Mouse (Mus musculus) kidney, adult 11 months (tissue): Measurements from ENCODE around the gene 4921536K21Rik.
A peak's percentile ranks its signal among the peaks of the same experiment; 100 is the strongest.

ENCODE experiments used
- DNase-seq: peaks from one replicate; pipeline ENCODE4 v3.0.0; 2022

4921536K21Rik gene

GRCm38 (mm10) chr11:3910513-3911310 is 15.8 kb upstream of the 4921536K21Rik start:
- peak; percentile 31 for DNase-seq

DNA sequence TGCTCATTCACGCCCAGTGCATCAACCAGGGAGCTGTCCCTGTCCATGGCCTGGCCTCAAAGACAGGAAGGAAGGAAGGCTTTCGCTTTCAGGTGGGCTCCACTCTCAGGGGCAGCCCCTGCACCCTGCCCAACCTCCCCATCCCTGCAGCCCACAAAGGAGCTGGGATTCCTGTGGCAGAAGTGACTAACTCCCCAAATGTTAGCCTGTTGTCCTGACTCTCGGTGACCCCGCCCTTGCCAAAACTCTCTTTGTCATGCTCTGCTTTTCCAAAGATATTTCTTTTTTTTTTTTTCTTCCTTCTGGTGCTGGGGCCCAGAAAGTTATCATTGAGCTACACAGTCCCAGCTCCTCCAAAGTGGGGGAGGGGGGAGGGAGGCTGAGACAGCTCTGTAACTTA is 14.3 kb upstream of the 4921536K21Rik start:
- DNase-seq = no peak

GRCm38 (mm10) chr11:3905446-3905845 is 10.5 kb upstream of the 4921536K21Rik start:
- no peak for DNase-seq

- DNase-seq = no peak
Observed at GRCm38 (mm10) chr11:3904673-3905072, 9.8 kb upstream of the 4921536K21Rik start.

GRCm38 (mm10) chr11:3903046-3903445 is 8.1 kb upstream of the 4921536K21Rik start:
- peak; percentile 97 for DNase-seq

DNA sequence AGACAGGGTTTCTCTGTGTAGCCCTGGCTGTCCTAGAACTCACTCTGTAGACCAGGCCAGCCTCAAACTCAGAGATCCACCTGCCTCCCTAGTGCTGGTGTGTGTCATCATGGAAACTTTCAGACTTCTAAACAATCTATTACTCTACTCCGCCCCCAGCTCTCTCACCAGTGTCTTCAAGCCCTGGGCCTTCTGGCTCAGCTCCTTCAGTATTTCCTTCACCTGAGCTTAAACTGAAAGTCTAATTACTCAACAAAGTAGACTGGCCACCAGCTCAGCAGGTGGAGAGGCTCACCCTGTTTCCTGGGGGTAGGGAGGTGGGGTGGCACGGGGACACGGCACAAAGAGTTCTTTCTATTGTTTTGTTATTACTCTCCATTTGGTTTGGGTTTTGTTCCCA is 7.6 kb upstream of the 4921536K21Rik start:
- no peak for DNase-seq

DNA sequence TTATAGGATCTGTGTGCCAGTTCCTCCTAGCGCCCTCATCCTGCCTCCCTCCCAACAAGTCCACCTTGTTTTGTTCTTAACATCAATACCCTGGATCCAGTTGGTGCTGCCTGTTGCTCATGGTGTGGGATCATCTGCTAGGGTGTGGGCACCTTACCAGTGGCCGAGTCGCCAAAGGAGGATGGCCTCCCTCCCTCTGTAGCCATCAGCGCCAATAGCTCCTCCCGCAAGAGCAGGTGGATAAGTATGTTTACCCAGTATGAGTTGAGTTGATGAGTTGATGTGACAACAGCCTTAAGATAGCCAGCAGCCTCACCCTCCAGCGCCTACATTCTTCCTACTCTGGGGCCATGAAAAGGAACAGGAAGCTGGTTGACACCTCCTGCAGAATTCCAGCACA is 5.4 kb upstream of the 4921536K21Rik start:
- DNase-seq = no peak

- no peak for DNase-seq
Observed at GRCm38 (mm10) chr11:3895933-3896332, 1.0 kb upstream of the 4921536K21Rik start.

- no peak for DNase-seq
Observed at GRCm38 (mm10) chr11:3895458-3895857, 560 bp upstream of the 4921536K21Rik start.

DNA sequence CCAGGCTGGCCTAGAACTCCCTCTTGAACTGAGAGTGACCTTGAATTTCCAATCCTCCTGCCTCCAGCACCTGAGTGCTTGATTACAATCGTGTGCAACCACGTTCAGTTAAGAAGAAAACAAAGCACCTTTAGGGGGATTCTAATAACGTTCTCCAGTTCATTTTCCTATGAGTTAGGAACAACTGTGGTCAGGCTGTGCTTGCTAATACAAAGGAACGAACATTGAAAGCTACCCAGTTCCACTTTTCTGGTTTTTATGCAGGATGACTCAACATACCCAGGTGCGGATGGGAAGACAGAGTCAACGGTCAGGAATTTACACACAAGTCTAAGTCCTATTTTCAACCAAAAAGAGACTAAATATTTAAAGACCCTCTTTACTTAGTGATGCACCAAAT is 928 bp downstream of the 4921536K21Rik start:
- DNase-seq = no peak

GRCm38 (mm10) chr11:3887331-3887730 is 7.6 kb downstream of the 4921536K21Rik start:
- no peak for DNase-seq

DNA sequence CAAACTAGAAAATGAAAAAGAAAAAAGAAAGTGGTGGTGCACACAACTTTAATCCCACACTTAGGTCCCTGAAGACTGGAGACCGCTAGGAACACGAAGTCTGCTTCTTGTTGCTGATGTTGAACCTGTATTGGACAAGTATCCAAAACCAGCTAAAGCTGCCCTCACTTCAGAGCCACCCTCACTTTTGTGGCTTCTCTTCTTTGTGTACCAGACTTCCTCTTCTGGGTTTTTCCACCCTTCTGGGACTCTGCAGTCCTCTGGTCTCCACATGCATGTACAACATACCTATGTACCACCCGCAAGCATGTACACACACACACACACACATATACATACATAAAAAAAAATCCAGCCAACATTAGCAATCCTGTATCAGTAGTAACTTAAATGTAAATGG is 11.2 kb downstream of the 4921536K21Rik start:
- DNase-seq = no peak

DNA sequence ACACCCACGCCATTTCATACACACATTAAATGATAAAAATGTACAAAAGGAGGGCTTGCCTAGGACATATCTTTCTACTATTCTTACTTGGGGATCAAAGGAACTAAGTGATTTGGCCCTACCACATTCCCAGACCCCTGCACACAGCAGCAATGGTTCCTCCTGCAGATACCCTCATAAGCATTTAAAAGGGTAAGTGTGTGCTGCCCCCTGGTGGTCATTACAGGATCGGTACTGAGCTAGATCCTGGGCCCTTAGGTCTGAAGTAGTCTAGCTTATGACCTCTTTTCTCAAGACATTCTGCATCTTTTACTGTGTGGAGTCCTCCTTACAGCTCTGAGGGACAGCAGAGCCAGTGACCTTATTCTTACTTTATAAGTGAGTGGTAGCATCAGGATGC is 15.1 kb downstream of the 4921536K21Rik start:
- DNase-seq = peak; percentile 58

DNA sequence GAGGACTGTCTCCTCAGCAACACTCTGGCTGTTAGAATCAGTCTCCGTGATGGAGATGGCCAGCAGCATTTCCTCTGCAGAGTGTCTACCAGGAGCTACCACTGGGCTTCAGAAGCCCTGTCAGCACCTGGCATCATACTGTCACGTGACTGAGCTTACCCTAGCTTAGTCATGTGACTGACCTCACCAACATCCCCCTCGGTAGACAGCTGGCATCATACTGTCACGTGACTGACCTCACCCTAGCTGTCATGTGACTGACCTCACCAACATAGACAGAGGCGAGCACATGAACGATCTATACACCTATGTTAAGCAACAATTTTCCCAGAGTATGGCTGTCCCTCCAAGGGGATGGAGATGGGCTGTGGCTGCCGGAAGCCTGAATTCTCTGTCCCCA is 16.2 kb downstream of the 4921536K21Rik start:
- DNase-seq = no peak

- DNase-seq = no peak
Observed at GRCm38 (mm10) chr11:3876419-3876818, 18.5 kb downstream of the 4921536K21Rik start.

DNA sequence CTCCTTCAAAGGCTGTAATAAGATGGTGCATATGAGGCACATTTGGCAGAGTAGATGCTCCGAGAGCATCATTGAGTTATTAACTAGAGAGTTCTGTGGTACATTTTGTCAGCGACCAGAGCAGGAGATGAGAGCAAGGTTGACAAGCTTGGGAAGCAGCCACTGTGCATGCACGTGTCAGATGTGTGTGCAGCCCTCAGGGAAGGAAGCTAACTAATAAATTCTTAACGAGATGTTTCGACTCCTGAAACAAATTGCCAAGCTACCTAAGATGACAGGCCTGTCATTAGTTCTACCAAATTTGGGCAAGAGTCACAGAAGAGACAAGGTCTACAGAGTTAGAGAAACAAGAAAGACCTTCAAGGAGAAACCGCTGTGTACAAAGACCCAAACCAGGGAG is 30.6 kb downstream of the 4921536K21Rik start:
- DNase-seq = peak; percentile 23

DNA sequence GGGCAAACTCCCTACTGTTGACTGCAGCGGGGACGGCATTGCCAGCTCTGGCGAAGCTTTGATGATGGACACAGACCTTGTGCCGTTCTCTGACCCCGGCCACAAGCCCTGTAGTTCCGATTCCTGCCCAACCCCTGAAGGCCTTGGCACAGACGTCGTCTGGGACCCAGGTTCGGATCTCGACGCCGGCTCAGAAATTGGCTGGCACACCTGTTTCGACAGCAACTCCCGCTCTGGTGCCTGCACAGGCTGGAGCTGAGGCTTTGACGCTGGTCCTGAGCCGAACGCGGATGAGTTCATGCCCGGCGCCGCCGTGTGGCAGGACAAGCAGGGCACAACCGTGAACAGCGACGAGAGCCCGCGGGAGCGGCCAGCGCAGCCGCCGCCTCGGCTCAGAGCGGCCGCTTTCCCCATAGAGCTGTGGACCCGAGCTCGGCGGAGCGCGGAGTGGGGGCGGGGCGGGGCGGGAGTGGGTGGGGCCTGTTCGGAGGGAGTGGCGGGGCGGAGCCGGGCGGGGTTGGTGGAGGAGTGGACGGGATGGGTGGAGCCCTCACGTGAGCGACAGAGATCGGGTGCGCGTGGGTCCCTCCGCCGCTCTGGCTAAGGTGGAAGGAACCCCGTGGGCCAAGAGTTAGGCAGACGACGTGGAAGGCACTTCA is 31.3 kb downstream of the 4921536K21Rik start, which contains the start of gene Osbp2:
Gene Osbp2, minus strand, starts transcription at position 450 of the 659 bp plus-strand sequence.
- peak; percentile 78 for DNase-seq

- no peak for DNase-seq
Observed at GRCm38 (mm10) chr11:3862661-3863453, 32.0 kb downstream of the 4921536K21Rik start.

GRCm38 (mm10) chr11:3860361-3860760 is 34.5 kb downstream of the 4921536K21Rik start:
- no peak for DNase-seq

DNA sequence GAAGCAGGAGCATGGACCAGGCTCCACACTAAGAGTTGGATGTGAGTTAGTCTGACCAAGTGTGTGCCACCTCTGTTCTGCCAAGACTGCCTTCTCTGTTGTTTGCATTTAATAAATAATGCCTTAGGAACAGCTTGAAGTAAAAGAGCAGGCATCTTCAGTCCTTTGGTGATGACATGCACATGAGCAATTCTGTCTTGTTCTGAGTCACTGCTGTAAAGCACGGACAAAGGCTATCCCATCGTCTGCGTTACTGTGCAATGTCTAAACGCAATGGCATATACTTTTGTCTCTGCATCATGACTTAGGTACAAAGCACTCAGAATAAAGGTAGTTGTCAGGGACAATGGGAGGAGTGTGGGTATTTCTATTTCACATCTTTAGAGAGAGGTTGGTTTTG is 35.1 kb downstream of the 4921536K21Rik start:
- no peak for DNase-seq

DNA sequence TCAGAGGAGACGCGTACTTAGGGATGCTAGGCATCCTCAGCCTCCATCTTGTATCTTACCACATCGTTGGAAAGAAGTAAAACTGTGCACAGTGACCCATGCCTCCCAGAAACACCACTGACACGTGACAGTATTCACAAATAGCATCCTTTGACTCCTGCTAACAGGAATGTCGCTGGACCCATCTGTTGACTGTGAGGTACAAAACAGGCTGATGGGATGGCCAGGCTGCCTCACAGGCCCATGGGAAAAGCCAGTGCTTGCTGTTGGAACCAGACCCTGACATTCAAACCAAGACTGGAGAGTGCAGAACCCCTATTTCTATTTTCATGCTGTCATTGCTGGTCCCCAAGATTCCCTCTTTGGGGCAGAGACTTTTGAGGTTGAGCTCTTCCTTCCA is 37.0 kb downstream of the 4921536K21Rik start:
- no peak for DNase-seq

- DNase-seq = no peak
Observed at GRCm38 (mm10) chr11:3855846-3856245, 39.1 kb downstream of the 4921536K21Rik start.

GRCm38 (mm10) chr11:3854156-3854555 is 40.7 kb downstream of the 4921536K21Rik start:
- DNase-seq = no peak
